Mouse (Mus musculus) C2C12 (cell line): ENCODE data around the gene S1pr3.

Experiments
- CTCF ChIP-seq: IDR thresholded peaks from one replicate; pipeline ENCODE4 v1.5.1; 2011; ENCODE audit not compliant: control insufficient read depth, insufficient read depth, insufficient read length
- MAX ChIP-seq: IDR thresholded peaks from one replicate; pipeline ENCODE4 v1.6.1; 2011; ENCODE audit warnings: mild to moderate bottlenecking, control low read depth
- MYOD1 ChIP-seq: IDR thresholded peaks from one replicate; pipeline ENCODE4 v1.6.1; 2011; ENCODE audit warnings: low read depth; ENCODE audit not compliant: control insufficient read depth, insufficient read length

DNA sequence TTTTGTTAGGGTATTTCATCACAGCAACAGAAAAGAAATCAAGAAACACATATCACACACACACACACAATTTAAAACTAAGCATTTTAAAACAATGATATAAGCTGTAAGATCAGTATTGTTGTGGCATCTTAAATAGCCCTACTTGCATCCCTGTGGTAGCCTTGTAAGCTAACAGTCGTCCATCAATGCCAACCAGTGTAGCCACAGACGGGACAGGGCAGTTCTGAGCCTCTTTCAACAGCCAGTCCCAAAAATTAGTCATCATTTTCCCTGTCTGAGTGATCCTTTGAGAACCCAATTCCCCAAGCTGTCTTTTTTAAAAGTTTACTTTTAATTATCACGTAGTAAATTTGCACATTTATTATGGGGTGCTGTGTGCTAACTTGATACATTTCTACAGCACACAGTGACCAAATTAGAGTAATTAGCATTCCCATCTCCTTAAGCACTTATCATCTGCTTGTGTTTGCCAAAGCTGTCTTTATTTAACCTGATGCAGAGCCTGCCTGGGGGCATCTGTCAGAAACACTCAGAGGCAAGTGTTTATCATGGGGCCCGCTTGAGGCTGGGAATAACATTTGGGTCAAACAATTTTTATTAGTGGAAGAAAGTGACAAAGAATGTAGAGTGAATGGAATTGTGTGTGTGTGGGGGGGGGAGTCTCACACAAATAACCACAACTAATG lies 47.9 kb downstream of the S1pr3 start:
- TF ChIP-seq CTCF (no peak), MAX (no peak), MYOD1 (no peak)
